Mouse (Mus musculus) gastrocnemius, adult 2 months (tissue): ENCODE data around the gene Palm2. TPM values are rescaled to one million over a fixed set of nuclear protein-coding genes. Genes with fewer than 3 reads are reported as not detected.
A peak's percentile ranks its signal among the peaks of the same experiment; 100 is the strongest.

ENCODE experiments used
- DNase-seq: peaks from one replicate; pipeline ENCODE4 v3.0.0; 2022
- H3K27ac ChIP-seq: fragments of 200-600 bp; 2 replicates; pipeline ENCODE4 v1.8.1; 2022; ENCODE audit warnings: mild to moderate bottlenecking
- H3K4me3 ChIP-seq: fragments of 200-600 bp; 2 replicates; pipeline ENCODE4 v1.8.1; 2022; ENCODE audit warnings: mild to moderate bottlenecking, moderate library complexity
- CTCF ChIP-seq: fragments of 200-600 bp; IDR thresholded peaks from 2 replicates; pipeline ENCODE4 v1.8.1; 2022; ENCODE audit warnings: antibody characterized with exemption, mild to moderate bottlenecking, moderate library complexity
- intact Hi-C: fragments of 180-260 bp; cut with DNase I; formaldehyde crosslinking; loops from one replicate; pipeline ENCODE4 v1.15.1; 2025
- total RNA-seq, 2 experiments: library from RNA; stranded (reverse); gene quantifications; 2 replicates each; pipeline ENCODE4 v1.2.3; 2021

Gene Palm2
- total RNA-seq, 2 experiments from 2014 or later: 0.28 to 0.98 TPM

DNA sequence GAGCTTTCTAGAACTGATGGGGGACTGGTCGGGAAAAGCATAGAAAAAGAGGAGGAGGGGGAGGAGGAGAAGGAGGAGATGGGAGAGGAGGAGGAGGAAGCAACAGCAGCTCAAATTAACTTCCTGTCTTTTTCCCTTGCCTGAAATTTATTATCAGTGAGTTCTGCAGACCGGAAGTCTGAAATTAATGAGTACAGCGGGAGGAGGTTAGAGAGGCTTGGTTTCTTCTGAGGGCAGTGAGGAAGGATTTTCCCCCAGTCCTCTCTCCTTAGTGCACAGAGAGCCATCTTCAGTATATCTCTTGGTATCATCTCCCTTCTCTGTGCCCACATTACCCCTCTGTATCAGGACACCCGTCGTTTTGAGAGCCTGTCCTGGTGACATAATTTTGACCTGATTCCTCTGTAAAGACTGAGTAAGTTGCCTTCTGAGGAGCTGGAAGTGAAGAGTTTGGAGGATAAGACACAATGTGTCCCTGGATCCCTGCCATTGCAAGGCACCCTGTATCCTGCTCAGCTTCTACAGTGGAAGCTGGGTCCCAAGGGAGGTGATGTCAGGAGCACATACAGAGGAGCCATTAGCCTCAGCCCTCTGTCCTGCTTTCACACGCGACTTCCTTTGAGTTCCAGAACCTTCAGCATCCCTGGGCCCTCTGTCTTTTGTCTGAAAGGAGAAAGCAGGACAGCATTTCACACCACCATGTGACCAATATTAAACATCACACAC, 153.0 kb downstream of the Palm2 start:
- intact Hi-C loops: no loop called here
- TF ChIP-seq CTCF: no peak
- Histone ChIP-seq H3K4me3 (no peak overlapping the region), H3K27ac (peak overlapping the region; percentile 48)
- DNase-seq: peak; percentile 26

DNA sequence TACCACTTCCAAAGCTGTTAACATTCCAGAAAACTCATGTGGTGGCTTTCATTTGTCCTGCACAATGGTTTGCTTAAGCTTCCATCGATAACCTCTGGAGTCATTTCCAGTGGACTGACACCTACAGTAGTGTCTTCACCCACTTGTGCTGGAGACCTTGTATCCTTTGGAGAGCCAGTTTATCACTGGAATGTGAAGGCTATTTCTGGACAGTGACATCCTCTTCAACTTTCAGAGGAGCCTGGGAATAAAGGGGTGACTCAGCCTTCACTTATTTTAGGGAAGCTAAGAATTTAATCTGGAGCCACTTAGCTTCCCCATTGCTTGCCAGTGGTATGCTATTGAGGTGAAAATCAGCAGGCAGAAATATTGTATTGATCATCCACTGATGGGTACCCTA, 154.3 kb downstream of the Palm2 start:
- H3K4me3 ChIP-seq: no peak overlapping the region
- no peak for DNase-seq
- no peak overlapping the region for H3K27ac ChIP-seq
- intact Hi-C loops: no loop called here
- TF ChIP-seq CTCF: no peak

DNA sequence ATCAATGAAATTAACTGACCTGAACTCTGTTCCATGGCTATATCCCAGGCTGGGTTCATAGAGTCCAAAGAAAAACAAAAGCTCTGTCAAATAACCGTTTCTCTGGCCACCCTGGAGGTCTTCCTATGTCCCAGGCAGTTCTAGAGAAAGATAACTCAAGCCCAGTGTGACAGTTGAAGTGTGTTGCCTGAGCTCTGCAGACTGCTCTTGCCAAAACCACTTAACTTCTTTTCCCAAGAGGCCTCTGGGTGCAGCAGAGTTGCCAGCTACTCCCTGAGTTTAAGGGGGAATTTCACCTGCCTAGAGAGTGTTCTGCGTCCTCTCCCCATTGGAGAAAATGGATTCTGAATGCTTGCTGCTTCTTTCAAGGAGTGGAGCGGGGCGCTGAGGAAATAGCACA, 158.7 kb downstream of the Palm2 start:
- Histone ChIP-seq H3K27ac (no peak overlapping the region), H3K4me3 (no peak overlapping the region)
- no peak for DNase-seq
- intact Hi-C loops: no loop called here
- TF ChIP-seq CTCF: no peak

DNA sequence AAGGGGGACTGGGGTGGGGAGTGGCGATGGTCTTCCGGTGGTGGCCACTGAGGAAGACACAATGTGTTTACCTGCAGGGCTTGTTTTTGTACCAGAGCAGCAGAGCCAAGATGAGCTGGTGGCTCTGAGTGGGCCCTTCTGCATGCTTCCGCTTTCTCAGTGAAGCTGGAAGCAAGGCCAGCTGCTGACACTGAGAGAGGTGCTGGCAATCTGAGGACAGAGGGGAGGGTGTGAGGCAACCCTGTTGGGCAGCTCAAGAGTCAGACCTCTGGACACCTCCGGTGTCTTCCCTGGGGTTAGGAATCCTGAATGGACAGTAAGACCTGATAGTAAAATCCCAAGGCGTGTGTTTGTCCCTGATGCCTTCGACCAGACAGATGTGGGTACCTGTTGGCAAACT, 165.9 kb downstream of the Palm2 start:
- intact Hi-C loops: no loop called here
- no peak overlapping the region for H3K27ac ChIP-seq

DNA sequence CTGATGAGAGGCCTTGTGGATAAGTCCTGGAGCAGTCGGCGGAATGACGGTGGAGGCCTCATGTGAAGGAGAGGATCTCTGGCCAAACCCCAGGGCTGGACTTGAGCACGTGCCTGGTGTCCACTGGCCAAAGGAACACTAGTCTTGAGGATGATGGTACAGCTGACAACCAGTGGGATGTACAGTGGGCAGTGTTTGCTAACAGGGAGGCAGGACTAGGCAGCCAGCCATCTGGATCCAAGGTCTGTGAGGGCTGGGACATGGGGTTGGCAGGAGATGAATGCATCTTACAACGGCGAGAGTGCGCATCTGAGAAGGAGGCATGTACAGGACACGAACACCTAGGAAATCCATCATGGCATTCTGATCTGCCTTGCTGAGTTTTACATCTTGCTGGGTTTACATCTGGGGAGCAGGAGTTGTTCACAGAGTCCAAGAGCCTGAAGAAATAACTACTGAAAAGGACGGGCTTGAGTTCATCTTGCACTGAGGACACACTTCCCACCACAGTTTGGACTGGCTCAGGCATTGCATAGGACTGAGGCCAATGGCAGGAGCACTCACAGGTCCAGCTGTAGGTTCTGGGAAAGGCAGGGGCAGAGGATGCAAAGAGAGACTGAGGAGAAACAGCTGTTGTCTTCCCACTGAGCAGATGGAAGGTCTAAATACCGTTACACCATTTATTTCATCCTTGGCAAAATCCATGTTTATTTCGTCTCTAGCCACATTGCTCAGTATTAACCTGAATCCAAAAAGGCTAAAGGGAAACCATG, 166.8 kb downstream of the Palm2 start:
- Histone ChIP-seq H3K27ac (no peak overlapping the region), H3K4me3 (no peak overlapping the region)
- intact Hi-C loops: no loop called here
- TF ChIP-seq CTCF: no peak
- peak; percentile 28 for DNase-seq

More for the DNA sequence above, 165.9 kb downstream of the Palm2 start:
- no peak for DNase-seq
- no peak overlapping the region for H3K4me3 ChIP-seq
- TF ChIP-seq CTCF: no peak

DNA sequence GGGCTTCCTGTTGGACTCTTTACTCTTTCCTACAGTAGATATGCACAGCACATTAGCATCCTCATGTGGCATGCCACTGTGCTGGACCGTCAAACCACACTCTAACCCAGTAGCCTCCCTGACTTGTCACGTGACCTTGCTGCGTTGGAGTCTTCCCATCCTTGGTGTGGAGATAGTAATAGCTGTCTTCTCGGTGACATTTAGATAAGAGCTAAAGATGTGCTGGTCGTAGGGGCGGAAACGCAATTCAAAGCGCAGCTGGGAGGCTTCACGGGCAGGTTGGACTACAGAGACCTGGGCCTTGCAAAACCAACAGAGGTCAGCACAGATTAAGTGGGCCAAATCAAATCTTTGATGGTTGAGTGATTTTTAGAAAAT, 167.4 kb downstream of the Palm2 start:
- Histone ChIP-seq H3K27ac (no peak overlapping the region), H3K4me3 (no peak overlapping the region)
- intact Hi-C loops: no loop called here
- DNase-seq: no peak
- no peak for TF ChIP-seq CTCF

DNA sequence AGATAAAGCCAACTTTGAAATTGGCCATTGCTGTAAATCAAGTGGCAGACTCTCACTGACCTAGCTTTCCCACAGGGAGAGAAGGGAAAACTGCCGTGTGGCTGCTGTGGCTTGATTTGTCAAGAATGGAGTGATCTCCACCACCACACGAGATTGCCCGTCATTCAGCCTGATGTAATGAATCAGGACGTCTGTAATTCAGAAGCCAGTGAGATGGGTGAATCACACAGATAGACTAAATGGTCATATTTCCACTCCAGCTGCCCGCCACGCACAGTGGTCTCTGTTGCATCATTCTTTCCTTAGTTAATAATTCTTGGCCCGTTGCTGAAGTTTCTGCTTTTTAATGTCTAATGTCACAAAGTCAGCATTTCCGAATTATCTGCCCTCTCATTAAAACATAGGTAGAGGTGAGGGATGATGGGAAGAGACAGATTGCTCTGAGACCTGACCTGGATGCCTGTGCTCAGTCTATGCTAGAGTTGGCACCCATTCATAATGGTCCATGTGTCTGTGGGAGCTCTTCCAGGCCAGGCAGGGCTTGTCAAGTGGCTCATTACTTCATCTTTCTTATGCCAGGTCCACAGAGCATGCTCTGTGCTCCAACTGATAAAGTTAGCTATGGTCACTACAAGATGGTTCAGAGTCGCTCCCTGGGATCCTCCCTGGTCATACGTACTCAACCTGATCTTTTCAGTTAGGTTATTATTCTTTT, 168.0 kb downstream of the Palm2 start:
- no peak for TF ChIP-seq CTCF
- no peak overlapping the region for H3K4me3 ChIP-seq
- no peak for DNase-seq
- H3K27ac ChIP-seq: no peak overlapping the region
- intact Hi-C loops: no loop called here

DNA sequence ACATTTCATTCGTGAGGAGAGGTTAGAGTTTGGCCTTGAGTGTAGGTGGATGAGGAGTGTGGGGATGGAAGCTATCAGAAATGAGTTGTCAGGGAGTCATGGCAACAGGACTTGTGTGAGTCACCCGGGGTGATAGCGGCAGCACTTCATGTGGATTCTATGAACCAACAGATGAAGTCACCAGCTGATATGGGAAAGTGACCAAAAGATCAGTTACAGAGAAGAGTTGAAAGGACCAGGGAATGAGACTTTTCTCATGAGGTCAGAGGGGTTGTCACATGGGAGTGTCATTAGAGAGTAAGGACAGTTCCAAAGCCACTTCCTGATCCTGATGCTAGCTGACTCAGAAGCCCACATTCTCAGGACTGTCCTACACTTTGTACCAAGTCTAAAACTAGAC, 172.2 kb downstream of the Palm2 start:
- DNase-seq: no peak
- intact Hi-C loops: loop anchor here (2.0 to 5.0 kb wide), 3 partner anchors 39 to 233 kb away; partner anchors contain the start of gene Pakap
- TF ChIP-seq CTCF: no peak
- H3K4me3 ChIP-seq: no peak overlapping the region
- no peak overlapping the region for H3K27ac ChIP-seq

DNA sequence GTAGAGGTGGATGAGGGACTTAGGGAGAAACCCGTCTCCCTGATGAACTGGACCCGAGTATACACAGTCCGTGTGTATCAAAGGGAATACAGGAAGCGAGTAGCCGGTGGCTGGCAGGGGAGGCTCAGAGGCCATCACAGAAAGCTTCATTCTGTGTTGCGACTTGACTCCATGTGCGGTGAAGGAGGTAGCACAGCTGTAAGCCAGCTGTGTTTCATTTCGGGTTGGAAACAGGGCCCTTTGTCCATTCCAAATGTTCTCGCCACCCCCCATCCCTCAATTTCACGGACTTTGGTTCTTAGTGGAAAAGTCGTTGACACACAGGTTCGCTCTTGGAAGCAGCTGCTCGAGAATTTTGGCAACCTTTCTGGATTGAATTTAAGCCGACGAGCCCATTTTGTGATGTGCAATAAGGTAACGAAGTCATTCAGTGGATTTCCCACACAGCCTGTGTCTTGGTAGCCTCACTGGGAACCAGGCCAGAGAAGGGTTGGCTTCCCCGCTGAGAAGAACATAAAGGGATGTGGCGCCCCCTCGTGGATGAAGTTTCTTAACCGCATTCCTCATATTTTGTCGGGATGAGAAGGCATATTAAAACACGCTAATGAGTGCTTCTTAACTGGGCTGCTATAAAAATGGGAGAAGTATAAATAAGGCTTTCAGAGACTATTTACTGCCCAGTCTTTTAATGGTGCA, 173.3 kb downstream of the Palm2 start:
- intact Hi-C loops: loop anchor here (2.0 to 5.0 kb wide), 3 partner anchors 40 to 235 kb away; partner anchors contain the start of gene Pakap
- peak overlapping the region; percentile 64 for H3K4me3 ChIP-seq
- peak; percentile 77 for TF ChIP-seq CTCF
- DNase-seq: peak; percentile 93
- peak overlapping the region; percentile 50; the same call in 1 of the 2 replicates for H3K27ac ChIP-seq

DNA sequence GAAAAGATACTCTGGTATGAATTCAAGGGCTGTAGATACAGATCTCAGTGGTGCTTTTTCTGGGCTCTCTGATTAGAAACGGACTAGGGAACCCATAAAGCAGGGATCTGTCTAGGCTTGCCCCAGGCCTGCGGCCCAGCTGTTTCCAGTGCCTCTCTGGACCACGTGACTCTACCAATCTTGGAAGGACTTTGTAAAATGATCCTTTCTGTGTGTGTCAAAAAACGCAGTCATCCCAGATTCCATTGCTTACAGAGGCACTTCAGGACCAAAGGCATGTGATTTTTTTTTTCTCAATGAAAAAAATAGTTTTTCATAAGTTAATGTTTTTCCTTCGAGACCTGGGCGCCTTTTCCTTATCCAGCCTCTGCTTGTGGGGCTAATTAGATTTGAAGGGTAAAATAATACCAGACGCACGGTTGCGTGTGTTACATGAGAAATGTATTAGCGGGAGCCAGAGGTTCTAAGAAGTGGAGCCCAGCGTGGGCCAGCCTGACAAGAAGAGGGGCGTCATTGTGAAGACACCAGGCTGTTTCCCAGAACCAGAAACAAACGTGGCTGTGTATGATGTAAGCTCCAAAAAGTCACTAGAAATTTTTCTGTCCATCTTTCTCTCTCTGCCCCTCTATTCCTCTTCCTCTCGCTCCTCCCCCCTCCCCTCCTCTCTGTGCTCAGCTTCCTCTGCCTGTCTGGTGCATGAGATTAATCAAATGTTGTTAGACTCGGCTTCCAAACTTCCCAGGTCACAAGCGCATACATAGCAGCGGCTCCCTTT, 177.4 kb downstream of the Palm2 start:
- TF ChIP-seq CTCF: no peak
- Histone ChIP-seq H3K27ac (peak overlapping the region; percentile 32), H3K4me3 (peak overlapping the region; percentile 13)
- DNase-seq: peak; percentile 34
- intact Hi-C loops: no loop called here

DNA sequence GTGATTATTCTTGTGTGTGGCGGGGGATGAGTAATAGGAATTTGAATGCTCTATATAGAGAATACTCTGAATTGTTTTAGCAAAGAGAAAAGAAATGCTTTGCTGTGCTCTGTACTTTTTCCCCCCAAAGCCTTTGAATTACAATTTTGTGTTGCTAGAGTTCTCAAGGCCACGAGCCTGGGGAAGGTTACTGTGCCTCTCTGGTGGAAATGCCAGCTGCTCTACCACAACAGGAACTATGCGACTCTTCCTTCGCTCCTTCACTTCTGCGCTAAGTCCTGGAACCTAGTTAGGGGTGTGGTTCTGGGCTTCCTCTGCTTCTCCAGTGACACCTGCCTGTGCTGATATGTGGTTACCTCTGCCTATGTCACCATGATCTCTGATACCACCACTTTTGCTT, 178.7 kb downstream of the Palm2 start:
- no peak for DNase-seq
- H3K4me3 ChIP-seq: no peak overlapping the region
- intact Hi-C loops: no loop called here
- no peak overlapping the region for H3K27ac ChIP-seq
- no peak for TF ChIP-seq CTCF

DNA sequence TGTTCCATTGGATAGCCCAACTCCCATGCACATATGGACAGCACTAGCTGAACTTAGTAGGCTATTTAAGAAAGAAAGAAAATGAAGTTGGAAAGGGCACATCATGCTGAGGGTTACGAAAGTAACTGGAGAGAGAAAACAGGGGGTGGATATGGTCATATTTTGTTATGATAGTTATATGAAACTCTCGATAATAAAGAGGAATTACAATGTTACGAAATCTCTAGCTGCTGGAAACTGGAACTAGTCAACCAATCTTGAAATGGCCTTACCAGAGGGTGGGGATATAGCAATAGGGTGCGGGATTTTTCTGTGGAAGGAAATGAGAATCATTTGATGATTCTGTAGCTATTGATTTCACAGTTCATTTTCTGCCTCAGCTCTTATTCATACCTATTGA, 180.6 kb downstream of the Palm2 start:
- no peak for DNase-seq
- TF ChIP-seq CTCF: no peak
- H3K4me3 ChIP-seq: no peak overlapping the region
- intact Hi-C loops: no loop called here
- no peak overlapping the region for H3K27ac ChIP-seq
